Mouse (Mus musculus) effector memory CD4-positive, alpha-beta T cell, adult 7 months (primary cell): ENCODE data around the gene Rassf1. TPM values are rescaled to one million over a fixed set of nuclear protein-coding genes. Genes with fewer than 3 reads are reported as not detected.

ENCODE experiments used
- polyA plus RNA-seq: library from polyadenylated mRNA; unstranded; fragments of 100-300 nt; shearing (Covaris generic); gene quantifications from one replicate; pipeline ENCODE4 v1.2.1, GENCODE M21; 2017

The Rassf1 gene
- 112 TPM for polyA plus RNA-seq

DNA sequence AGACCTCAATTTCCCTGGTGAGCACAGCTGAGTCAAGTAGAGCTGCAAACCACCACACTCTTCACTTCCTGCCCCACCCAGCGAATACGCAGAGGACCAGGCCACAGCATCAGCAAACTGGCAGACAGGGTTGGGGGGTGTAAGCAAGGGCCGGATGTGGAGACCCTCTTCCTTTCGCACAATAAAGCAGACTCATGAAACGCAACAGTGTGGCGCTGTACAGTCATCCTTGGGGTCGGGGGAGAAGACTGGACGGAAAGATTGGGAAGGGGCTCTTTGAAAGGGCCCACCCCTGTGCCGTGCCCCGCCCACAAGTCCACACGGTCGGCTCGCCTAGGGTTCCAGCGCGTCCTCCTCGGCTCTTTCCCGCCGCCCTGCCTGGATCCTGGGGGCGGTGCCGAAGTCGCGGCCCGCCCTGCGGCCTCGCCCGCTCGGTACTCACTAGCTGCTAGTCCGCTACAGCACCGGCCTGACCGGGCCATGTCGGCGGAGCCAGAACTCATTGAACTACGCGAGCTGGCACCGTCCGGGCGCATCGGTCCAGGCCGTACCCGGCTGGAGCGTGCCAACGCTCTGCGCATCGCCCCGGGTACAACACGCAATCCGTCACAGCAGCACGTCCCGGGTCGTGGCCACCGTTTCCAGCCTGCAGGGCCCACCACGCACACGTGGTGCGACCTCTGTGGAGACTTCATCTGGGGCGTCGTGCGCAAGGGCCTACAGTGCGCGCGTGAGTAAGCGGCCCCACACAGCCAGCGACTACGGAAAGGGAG is at the start of gene Rassf1:
TSS of gene Rassf1 (plus strand) at position 439 of the 773 bp plus-strand sequence.

DNA sequence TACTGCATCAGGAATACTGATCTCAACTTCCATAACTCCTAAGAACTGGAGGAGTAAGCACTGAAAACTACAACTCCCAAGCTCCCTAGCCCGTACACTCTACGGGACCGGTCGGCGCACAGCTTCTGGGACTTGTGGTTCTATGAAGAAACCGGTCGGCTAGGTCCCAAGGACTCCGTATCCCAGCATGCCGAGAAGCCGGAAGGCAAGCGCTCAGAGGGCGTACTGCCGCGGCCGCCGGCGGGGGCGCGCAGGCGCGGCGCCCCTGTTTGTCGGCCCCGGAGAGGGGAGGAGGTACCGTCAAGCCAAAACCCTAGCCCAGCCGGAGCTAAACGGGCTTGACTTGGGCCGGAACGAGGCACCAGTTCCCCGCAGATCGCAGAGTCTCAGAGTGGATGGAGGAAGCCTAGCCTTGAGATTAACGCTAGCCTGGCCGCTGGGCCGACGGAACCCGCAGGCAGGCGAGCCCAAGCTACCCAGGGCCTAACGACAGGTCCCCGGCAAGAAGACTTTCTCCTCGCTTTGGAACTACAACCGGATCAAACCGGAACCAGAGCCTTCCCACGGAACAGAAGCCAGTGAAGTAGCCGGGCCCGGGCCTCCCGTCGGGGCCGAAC is 17.5 kb upstream of the Rassf1 start, which contains the start of gene Tmem115:
TSS of gene Tmem115 (plus strand) at position 155 of the 617 bp plus-strand sequence.

GRCm38 (mm10) chr9:107541474-107542351 is 9.6 kb upstream of the Rassf1 start, which contains the start of the genes Cyb561d2 and Nprl2:
Gene Cyb561d2, minus strand, starts transcription at chr9:107542193.
Gene Nprl2, plus strand, starts transcription at chr9:107542226.

GRCm38 (mm10) chr9:107547026-107547425 is 4.3 kb upstream of the Rassf1 start, which contains the start of gene Zmynd10:
Gene Zmynd10, plus strand, starts transcription at chr9:107547298.

DNA sequence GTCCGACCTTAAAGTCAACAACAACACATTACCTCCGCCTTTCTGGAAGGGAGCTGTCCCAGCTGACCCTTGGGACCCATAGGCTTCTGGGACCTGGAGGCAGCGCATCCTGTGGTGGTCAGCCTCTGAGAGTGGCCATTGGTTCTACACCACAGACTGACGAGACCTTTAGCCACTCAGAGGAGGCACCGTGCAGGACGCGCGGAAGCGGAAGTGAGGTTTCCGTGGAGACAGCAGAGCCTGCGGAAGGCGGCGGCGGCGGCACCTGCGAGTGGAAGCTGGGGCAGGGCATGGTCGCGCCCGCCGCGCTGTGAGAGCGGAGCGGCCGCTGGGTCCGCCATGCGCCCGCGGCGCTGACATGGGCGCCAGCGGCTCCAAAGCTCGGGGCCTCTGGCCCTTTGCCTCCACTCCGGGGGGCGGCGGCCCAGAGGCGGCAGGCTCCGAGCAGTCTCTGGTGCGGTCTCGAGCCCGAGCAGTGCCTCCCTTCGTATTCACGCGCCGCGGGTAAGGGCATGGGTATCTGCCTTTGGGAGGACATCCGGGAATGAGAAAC is 11.8 kb downstream of the Rassf1 start, which contains the start of gene Tusc2:
TSS of gene Tusc2 (plus strand) at position 227 of the 553 bp plus-strand sequence.

DNA sequence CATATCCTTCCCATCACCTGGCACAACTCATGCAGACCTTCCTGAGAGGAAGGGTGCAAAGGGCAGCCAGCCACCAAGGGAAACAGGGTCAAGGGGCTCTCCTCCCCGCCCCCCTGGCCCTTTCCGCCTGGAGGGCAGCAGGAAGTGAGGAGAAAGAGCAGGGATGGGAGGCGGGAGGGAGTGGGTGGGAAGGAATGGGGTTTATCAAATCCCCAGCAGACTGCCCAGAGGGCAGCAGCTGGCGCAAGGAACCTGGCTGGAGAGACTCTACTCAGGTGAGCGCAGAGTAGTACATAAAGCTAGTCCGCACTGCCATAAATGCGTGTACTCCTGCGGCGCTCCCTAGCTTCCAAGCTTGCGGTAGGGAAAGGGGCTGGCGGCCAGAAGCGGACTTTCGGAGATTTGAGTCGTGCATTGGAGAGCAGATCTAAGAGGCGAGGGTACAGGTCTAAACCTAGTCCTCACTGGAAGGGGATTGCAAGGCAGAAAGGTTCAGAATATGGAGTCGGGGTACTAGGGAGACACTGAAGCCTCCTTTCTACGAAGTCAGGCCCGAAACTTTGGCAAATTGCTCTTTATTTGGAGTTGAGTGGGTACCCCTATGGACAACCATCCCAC is 16.5 kb downstream of the Rassf1 start, which contains the start of gene Hyal2:
TSS of gene Hyal2 (plus strand) at position 244 of the 618 bp plus-strand sequence.

DNA sequence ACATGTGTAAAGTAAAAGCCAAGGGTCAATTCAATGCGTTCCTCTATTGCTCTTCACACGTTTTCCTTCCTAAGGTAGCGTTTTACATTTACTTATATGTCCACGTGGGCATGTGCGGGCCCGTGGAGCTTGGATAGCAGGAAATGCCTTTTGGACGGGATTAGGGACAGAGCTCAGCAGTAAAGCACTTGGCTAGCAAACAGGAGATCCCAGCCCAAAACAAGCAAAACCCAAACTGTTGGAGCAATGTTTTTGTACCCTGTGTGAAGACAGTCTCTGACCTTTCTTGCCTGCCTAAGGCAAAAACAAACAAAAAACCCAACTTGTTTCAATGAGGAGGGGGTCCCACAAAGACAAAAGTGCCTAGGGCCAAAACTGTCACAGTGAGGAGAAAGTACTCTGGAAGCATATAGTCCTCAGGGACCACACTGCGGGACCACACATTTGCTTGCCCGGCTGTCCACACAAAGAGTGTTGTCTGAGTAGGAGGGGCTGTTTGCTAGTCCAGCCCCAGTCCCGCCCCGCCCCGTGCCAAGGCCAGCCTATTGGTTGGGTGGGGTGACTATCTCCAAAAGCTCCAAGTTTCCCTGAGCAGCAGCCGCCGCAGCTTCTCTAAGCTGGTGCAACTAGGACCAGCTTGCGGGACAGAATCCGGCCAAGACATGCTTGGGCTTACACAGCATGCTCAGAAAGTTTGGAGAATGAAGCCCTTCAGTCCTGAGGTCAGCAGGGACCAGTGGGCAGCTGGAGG is 25.2 kb downstream of the Rassf1 start, which contains the start of gene Hyal1:
TSS of gene Hyal1 (plus strand) at position 571 of the 751 bp plus-strand sequence.

DNA sequence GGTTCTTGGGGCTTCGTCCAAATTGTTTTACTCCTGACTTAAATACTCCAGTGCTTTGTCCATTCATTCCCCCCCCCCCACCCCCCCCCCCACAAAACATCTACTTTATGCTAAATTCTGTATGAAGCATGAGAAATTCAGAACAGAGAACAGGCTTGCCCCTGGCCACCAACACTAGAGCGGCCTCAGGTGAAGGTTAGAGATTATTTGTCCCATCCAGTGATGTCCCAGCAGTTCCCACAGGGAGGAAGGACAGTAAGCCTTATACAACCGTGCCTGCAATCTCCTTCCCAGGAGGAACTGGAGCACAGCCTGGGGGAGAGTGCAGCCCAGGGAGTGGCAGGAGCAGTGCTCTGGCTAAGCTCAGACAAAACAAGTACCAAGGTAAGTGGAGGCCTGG is 27.2 kb downstream of the Rassf1 start, which contains the start of gene Naa80:
TSS of gene Naa80 (plus strand) at position 301 of the 400 bp plus-strand sequence.

DNA sequence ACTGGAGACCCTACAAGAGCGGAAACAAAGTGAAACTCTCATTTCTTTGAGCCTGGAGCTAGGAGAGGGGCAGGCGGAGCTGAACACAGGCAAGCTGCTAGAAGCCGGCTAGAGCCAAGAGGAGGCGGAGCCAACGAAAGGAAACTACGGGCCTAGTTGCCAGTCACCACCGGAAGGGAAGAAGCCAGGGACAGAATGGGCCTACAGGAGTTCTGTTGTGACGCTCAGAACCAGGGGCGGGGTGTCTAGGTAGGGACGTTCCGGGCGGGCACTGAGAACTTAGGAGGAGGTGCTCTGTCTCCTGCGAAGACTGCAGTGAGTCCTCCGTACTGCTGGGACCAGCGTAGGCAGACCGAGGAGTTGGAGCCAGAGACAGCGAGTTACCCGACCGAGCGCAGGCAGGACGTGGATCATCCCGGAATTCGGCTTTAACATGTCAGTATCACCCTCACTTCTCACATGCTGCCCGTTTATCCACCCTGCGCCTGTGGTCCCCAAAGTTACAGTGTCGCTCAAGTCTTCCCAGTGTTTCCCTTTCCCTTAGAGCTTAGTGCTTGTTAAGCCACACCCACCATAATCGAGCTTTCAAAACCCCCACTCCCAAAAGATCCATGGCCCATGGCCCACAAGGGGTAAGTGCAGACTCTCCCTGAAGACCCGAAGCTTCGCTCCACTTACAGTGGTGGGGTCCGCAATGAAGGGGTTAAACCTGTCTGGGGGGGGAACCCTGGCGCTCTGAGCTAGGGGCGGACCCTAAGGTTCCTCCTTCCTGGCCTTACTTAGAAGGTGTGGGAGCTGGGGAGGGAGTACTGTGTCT is 29.4 kb downstream of the Rassf1 start, which contains the start of gene Hyal3:
TSS of gene Hyal3 (plus strand) at position 318 of the 817 bp plus-strand sequence.

GRCm38 (mm10) chr9:107586974-107587832 is 35.8 kb downstream of the Rassf1 start, which contains the start of gene Ifrd2:
Gene Ifrd2, plus strand, starts transcription at chr9:107587642.

DNA sequence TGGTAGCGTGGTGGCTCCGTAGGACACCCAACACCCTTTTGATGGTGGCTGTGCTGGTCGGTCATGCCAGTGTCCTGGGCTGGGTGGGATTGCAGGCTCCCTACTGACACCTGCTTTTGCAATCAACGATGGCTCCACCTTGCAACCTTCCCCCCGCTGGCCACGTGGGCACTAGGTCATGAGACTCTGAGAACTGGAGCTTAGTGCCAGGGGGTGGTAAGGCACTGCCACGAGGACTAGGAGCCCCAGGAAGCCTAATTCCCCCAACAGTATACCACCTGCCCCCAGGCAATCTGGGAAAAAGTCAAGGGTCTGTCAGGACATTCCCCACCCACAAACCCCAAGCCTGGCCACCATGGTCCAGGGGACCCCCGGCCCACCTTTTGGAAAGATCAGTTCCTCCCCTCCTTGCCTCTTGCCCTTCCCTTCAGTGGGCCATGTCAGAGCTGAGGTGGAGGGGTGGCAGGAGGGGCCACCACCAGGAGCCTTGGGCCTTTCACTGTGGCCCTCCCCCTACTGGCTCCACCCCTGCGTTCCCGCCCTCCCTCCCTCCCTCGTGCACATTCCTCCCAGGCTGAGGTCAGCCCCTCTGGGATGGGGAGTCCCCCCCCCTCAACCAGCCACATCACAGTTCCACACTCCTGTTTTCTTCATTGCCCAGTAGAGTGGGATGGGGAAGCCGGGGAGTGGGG is 57.5 kb downstream of the Rassf1 start, which contains the start of gene Sema3b:
TSS of gene Sema3b (minus strand) at position 489 of the 692 bp plus-strand sequence.

Other genes starting within 250 kb of the Rassf1 start
- 10.6 TPM for gene Hemk1, start 213.2 kb upstream of the Rassf1 start, polyA plus RNA-seq
- 0.56 TPM for gene 6430571L13Rik, start 211.0 kb upstream of the Rassf1 start, polyA plus RNA-seq
- gene Cacna2d2, start 151.9 kb upstream of the Rassf1 start, polyA plus RNA-seq = 0.13 TPM
- gene Tmem115, start 17.6 kb upstream of the Rassf1 start, polyA plus RNA-seq = 67.0 TPM
- 25.0 TPM for gene Cyb561d2, start 9.4 kb upstream of the Rassf1 start, polyA plus RNA-seq
- 57.8 TPM for gene Nprl2, start 9.3 kb upstream of the Rassf1 start, polyA plus RNA-seq
- 1.2 TPM for gene Zmynd10, start 4.3 kb upstream of the Rassf1 start, polyA plus RNA-seq
- 39.9 TPM for gene Tusc2, start 11.7 kb downstream of the Rassf1 start, polyA plus RNA-seq
- gene Hyal2, start 16.4 kb downstream of the Rassf1 start, polyA plus RNA-seq = 3.0 TPM
- 2.7 TPM for gene Hyal1, start 25.4 kb downstream of the Rassf1 start, polyA plus RNA-seq
- 9.8 TPM for gene Naa80, start 27.3 kb downstream of the Rassf1 start, polyA plus RNA-seq
- gene Hyal3, start 29.3 kb downstream of the Rassf1 start, polyA plus RNA-seq = 1.5 TPM
- gene Ifrd2, start 36.1 kb downstream of the Rassf1 start, polyA plus RNA-seq = 17.4 TPM
- 0.15 TPM for gene Sema3b, start 57.7 kb downstream of the Rassf1 start, polyA plus RNA-seq
- gene Gnai2, start 83.8 kb downstream of the Rassf1 start, polyA plus RNA-seq = 578 TPM
- gene Slc38a3, start 118.0 kb downstream of the Rassf1 start, polyA plus RNA-seq = not detected
- gene Gnat1, start 128.2 kb downstream of the Rassf1 start, polyA plus RNA-seq = 3.6 TPM
- gene Sema3f, start 158.9 kb downstream of the Rassf1 start, polyA plus RNA-seq = not detected
- gene Rbm5, start 219.4 kb downstream of the Rassf1 start, polyA plus RNA-seq = 229 TPM